Mouse (Mus musculus) G1E (cell line): ENCODE measurements around the gene Cd9. TPM values are rescaled to one million over a fixed set of nuclear protein-coding genes. Genes with fewer than 3 reads are reported as not detected.

Source experiments
- ATAC-seq: 2 replicates; pipeline ENCODE4 v1.8.0; 2016; ENCODE audit warnings: mild to moderate bottlenecking; ENCODE audit not compliant: insufficient number of reproducible peaks, poor library complexity, low FRiP score, severe bottlenecking; ENCODE audit errors: extremely low read depth
- DNase-seq: peaks from one replicate; pipeline ENCODE4 v3.0.0; 2012; ENCODE audit warnings: low spot score
- H3K27me3 ChIP-seq: 2 replicates; pipeline ENCODE4 v1.6.1; 2012; ENCODE audit warnings: mild to moderate bottlenecking, low read length, inconsistent platforms; ENCODE audit not compliant: insufficient read depth
- H3K36me3 ChIP-seq: replicated peaks from 2 replicates; pipeline ENCODE3; 2012; ENCODE audit warnings: mild to moderate bottlenecking, inconsistent platforms
- H3K4me1 ChIP-seq: 2 replicates; pipeline ENCODE4 v1.6.1; 2012; ENCODE audit warnings: low read depth, low read length, inconsistent platforms, mixed read lengths; ENCODE audit not compliant: insufficient read depth
- H3K4me3 ChIP-seq: 2 replicates; pipeline ENCODE4 v1.5.1; 2012; ENCODE audit warnings: low read depth, mild to moderate bottlenecking, inconsistent platforms, low read length, moderate library complexity, mixed read lengths
- H3K9me3 ChIP-seq: replicated peaks from 2 replicates; pipeline ENCODE4 v1.6.1; 2012; ENCODE audit warnings: inconsistent platforms
- CTCF ChIP-seq: IDR thresholded peaks from 2 replicates; pipeline ENCODE4 v1.5.1; 2012; ENCODE audit warnings: low read depth, low read length, inconsistent platforms, mixed read lengths
- GATA1 ChIP-seq: IDR thresholded peaks from 2 replicates; pipeline ENCODE4 v1.6.1; 2012; ENCODE audit warnings: borderline replicate concordance, low read length, inconsistent platforms, mixed read lengths
- GATA2 ChIP-seq: IDR thresholded peaks from 2 replicates; pipeline ENCODE4 v1.6.1; 2012; ENCODE audit warnings: low read depth, low read length, inconsistent platforms, borderline replicate concordance
- POLR2AphosphoS5 ChIP-seq: IDR thresholded peaks from 2 replicates; pipeline ENCODE4 v1.6.1; 2012; ENCODE audit warnings: low read depth, low read length, inconsistent platforms; ENCODE audit not compliant: insufficient replicate concordance
- TAL1 ChIP-seq: conservative IDR thresholded peaks from 2 replicates; pipeline ENCODE4 v1.6.1; 2012; ENCODE audit warnings: low read depth, low read length, inconsistent platforms, mixed read lengths
- polyA plus RNA-seq: library from polyadenylated mRNA; stranded (reverse); fragments of >175 nt; gene quantifications from 2 replicates; pipeline ENCODE4 v1.2.3, GENCODE M21; 2012
- total RNA-seq, 2 experiments: library from RNA; stranded (forward) in 1 of 2; stranded (reverse) in 1 of 2; fragments of 200-1000 nt in 1 of 2; fragments of >200 nt in 1 of 2; fragmentation: Nextera tagmentation in 1 of 2; gene quantifications; 2 replicates each; pipeline ENCODE4 v1.2.3; 2014 to 2017

Cd9 gene
- total and polyA plus RNA-seq, 3 experiments: not detected

- no peaks in the 10 kb centered on the region for H3K4me1 ChIP-seq
- H3K9me3 ChIP-seq: peaks cover 67% of the 10 kb centered on the region
- no peak for DNase-seq
- TF ChIP-seq CTCF (no peak), TAL1 (no peak), GATA1 (no peak), POLR2AphosphoS5 (no peak), GATA2 (no peak)
- no peaks in the 10 kb centered on the region for H3K36me3 ChIP-seq
- ATAC-seq: no peak
- no peak overlapping the region for H3K4me3 ChIP-seq
- H3K27me3 ChIP-seq: no peaks in the 10 kb centered on the region
Measured at GRCm38 (mm10) chr6:125429741-125430140, 64.8 kb downstream of the Cd9 start.

GRCm38 (mm10) chr6:125426383-125427360, 67.9 kb downstream of the Cd9 start:
- TF ChIP-seq POLR2AphosphoS5: no peak
- no peak for TF ChIP-seq GATA2
- TF ChIP-seq CTCF: no peak
- no peak for TF ChIP-seq GATA1
- no peak for TF ChIP-seq TAL1
- no peak for ATAC-seq
- Histone ChIP-seq H3K9me3 (peaks cover 74% of the 10 kb centered on the region), H3K27me3 (no peaks in the 10 kb centered on the region), H3K36me3 (no peaks in the 10 kb centered on the region), H3K4me3 (peak overlapping the region; percentile 13; the same call in 1 of the 2 replicates), H3K4me1 (no peaks in the 10 kb centered on the region)
- no peak for DNase-seq

GRCm38 (mm10) chr6:125425205-125426090, 69.1 kb downstream of the Cd9 start:
- ATAC-seq (no peak), DNase-seq (no peak)
- Histone ChIP-seq H3K9me3 (peaks cover 73% of the 10 kb centered on the region), H3K4me3 (no peak overlapping the region), H3K36me3 (no peaks in the 10 kb centered on the region), H3K27me3 (no peaks in the 10 kb centered on the region), H3K4me1 (no peaks in the 10 kb centered on the region)
- TF ChIP-seq POLR2AphosphoS5 (no peak), CTCF (no peak), GATA1 (no peak), TAL1 (no peak), GATA2 (no peak)

GRCm38 (mm10) chr6:125424156-125424555, 70.4 kb downstream of the Cd9 start:
- TF ChIP-seq CTCF (no peak), GATA1 (no peak)
- DNase-seq (no peak), ATAC-seq (no peak)
- Histone ChIP-seq H3K9me3 (peaks cover 70% of the 10 kb centered on the region), H3K36me3 (no peaks in the 10 kb centered on the region), H3K27me3 (no peaks in the 10 kb centered on the region), H3K4me1 (no peaks in the 10 kb centered on the region), H3K4me3 (no peak overlapping the region)

GRCm38 (mm10) chr6:125423507-125423906, 71.1 kb downstream of the Cd9 start:
- no peaks in the 10 kb centered on the region for H3K4me1 ChIP-seq
- DNase-seq (no peak), ATAC-seq (no peak)
- no peak for TF ChIP-seq TAL1
- TF ChIP-seq GATA2: no peak
- TF ChIP-seq GATA1: no peak
- no peak for TF ChIP-seq CTCF
- no peak for TF ChIP-seq POLR2AphosphoS5
- no peak overlapping the region for H3K4me3 ChIP-seq
- H3K9me3 ChIP-seq: peaks cover 72% of the 10 kb centered on the region
- no peaks in the 10 kb centered on the region for H3K36me3 ChIP-seq
- no peaks in the 10 kb centered on the region for H3K27me3 ChIP-seq

- ATAC-seq (no peak), DNase-seq (no peak)
- H3K4me3 ChIP-seq: no peak overlapping the region
- no peaks in the 10 kb centered on the region for H3K27me3 ChIP-seq
- no peak for TF ChIP-seq GATA2
- no peak for TF ChIP-seq GATA1
- no peak for TF ChIP-seq POLR2AphosphoS5
- no peak for TF ChIP-seq CTCF
- TF ChIP-seq TAL1: no peak
- no peaks in the 10 kb centered on the region for H3K36me3 ChIP-seq
- peaks cover 73% of the 10 kb centered on the region for H3K9me3 ChIP-seq
- no peaks in the 10 kb centered on the region for H3K4me1 ChIP-seq
Measured at GRCm38 (mm10) chr6:125423099-125423498, 71.5 kb downstream of the Cd9 start.
